Mouse (Mus musculus): Measurements from ENCODE around the gene Dnajc16.

DNA sequence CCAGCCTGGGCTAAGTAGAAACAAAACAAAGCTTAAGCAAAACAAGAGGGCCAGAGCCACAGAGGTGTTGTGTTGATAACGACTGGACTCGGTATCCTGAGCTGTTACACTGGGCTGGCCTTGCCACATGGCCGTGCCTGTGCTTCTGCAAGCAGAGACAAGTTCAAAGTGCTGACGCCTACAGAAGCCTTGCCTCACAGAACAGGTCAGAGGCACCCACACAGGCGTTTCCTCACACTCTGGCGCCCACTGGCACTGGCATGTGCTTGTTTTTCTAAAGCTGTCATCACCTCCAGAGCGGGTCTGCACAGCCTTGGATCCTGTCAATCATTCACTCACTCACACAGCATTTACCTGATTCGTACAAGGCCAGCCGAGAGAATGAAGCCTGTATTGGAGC is 48.9 kb downstream of the Dnajc16 start:
- TF ChIP-seq CTCF (IDR thresholded peaks at IDR 0.05) (no peak), POLR2A (IDR thresholded peaks at IDR 0.05; ENCODE audit: insufficient read depth, low read depth, low read length) (no peak)

Measured in heart, adult 2 months (tissue).